Mouse (Mus musculus) forebrain, embryonic 11.5 days (tissue): ENCODE results near the gene Carmil2. TPM values are rescaled to one million over a fixed set of nuclear protein-coding genes. Genes with fewer than 3 reads are reported as not detected.

Experiments
- ATAC-seq: fragments of 200-750 bp; cut with Nextera tagmentation; replicated peaks from 2 replicates; pipeline ENCODE4 v1.8.0; 2017; ENCODE audit warnings: moderate TSS enrichment; ENCODE audit not compliant: low FRiP score
- DNase-seq: peaks from one replicate; pipeline ENCODE4 v3.0.0-alpha.2; 2017; ENCODE audit warnings: low spot score
- H3K27ac ChIP-seq: fragments of 300-500 bp; sonication (generic); 2 replicates; pipeline ENCODE4 v1.5.1; 2014; ENCODE audit warnings: low read depth, low read length
- H3K27me3 ChIP-seq: fragments of 300-500 bp; sonication (generic); 2 replicates; pipeline ENCODE4 v1.6.1; 2014; ENCODE audit warnings: mild to moderate bottlenecking, low read length, mixed read lengths; ENCODE audit not compliant: control insufficient read depth, insufficient read depth
- H3K36me3 ChIP-seq: fragments of 300-500 bp; sonication (generic); 2 replicates; pipeline ENCODE4 v1.6.1; 2014; ENCODE audit warnings: mild to moderate bottlenecking, low read length, moderate library complexity, mixed read lengths; ENCODE audit not compliant: control insufficient read depth, insufficient read depth
- H3K4me1 ChIP-seq: fragments of 300-500 bp; sonication (generic); replicated peaks from 2 replicates; pipeline ENCODE4 v1.6.1; 2014; ENCODE audit warnings: low read length, mixed read lengths; ENCODE audit not compliant: control insufficient read depth, insufficient read depth
- H3K4me2 ChIP-seq: fragments of 300-500 bp; sonication (generic); 2 replicates; pipeline ENCODE4 v1.6.1; 2014; ENCODE audit warnings: low read depth, mild to moderate bottlenecking, low read length, moderate library complexity, mixed read lengths; ENCODE audit not compliant: severe bottlenecking
- H3K4me3 ChIP-seq: fragments of 300-500 bp; sonication (generic); 2 replicates; pipeline ENCODE4 v1.5.1; 2014; ENCODE audit warnings: low read depth, low read length
- H3K9ac ChIP-seq: fragments of 300-500 bp; sonication (generic); 2 replicates; pipeline ENCODE4 v1.6.1; 2014; ENCODE audit warnings: low read length
- H3K9me3 ChIP-seq: fragments of 300-500 bp; sonication (generic); 2 replicates; pipeline ENCODE4 v1.6.1; 2016; ENCODE audit warnings: low read length, mixed read lengths; ENCODE audit not compliant: control insufficient read depth
- WGBS: fragments of 180-500 bp; shearing (Covaris S2); extraction: QIAGEN DNeasy Blood & Tissue Kit; methylation state at CpG from one replicate; pipeline ENCODE4 v1.1.7; 2014; 5-methylcytosine and 5-hydroxymethylcytosine counted together
- polyA plus RNA-seq: library from polyadenylated mRNA; unstranded; fragments of >200 nt; fragmentation: Nextera tagmentation; extraction: Ambion mirVana; gene quantifications from 2 replicates; pipeline ENCODE4 v1.2.1, GENCODE M21; 2014

The Carmil2 gene
- polyA plus RNA-seq, 1 experiment from 2014 or later = 2.0 TPM

GRCm38 (mm10) chr8:105657641-105658040 lies 28.4 kb upstream of the Carmil2 start:
- DNase-seq = no peak
- Histone ChIP-seq H3K27ac (no peak overlapping the region), H3K27me3 (no peaks in the 10 kb centered on the region), H3K9ac (no peak overlapping the region), H3K9me3 (no peaks in the 10 kb centered on the region), H3K4me2 (no peak overlapping the region), H3K36me3 (peaks cover 3% of the 10 kb centered on the region; the same call in 1 of the 2 replicates), H3K4me3 (no peak overlapping the region), H3K4me1 (no peaks in the 10 kb centered on the region)
- no peak for ATAC-seq

DNA sequence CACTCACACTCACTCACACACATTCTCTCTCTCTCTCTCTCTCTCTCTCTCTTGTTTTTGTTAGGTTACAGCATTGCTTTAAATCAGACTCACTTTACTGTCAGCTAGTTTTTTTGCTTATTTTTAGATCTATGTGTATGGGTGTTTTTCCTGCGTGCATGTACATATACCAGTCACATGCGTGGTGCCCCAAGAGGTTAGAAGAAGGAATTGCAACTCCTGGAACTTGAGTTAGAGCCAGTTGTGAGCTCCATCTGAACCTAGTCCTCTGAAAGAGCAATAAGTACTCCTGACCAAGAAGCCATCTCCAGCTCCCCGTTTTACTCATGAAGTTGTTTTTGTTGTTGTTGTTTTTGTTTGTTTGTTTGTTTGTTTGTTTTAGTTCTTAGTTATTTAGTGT lies 24.9 kb upstream of the Carmil2 start:
- Histone ChIP-seq H3K4me1 (no peaks in the 10 kb centered on the region), H3K27me3 (no peaks in the 10 kb centered on the region), H3K36me3 (peaks cover 5% of the 10 kb centered on the region; the same call in 1 of the 2 replicates), H3K9ac (no peak overlapping the region), H3K9me3 (no peaks in the 10 kb centered on the region), H3K27ac (no peak overlapping the region), H3K4me2 (no peak overlapping the region), H3K4me3 (no peak overlapping the region)
- WGBS = 87% methylated on average over 3 of the region's 3 CpGs
- ATAC-seq (no peak), DNase-seq (no peak)

- Histone ChIP-seq H3K9ac (no peak overlapping the region), H3K4me2 (no peak overlapping the region), H3K36me3 (peaks cover 12% of the 10 kb centered on the region), H3K27me3 (no peaks in the 10 kb centered on the region), H3K4me3 (no peak overlapping the region), H3K4me1 (no peaks in the 10 kb centered on the region), H3K27ac (no peak overlapping the region), H3K9me3 (no peaks in the 10 kb centered on the region)
- no peak for ATAC-seq
- WGBS = 89% methylated on average over 1 of the region's 1 CpGs
- no peak for DNase-seq
Measured at GRCm38 (mm10) chr8:105677891-105678290, 8.2 kb upstream of the Carmil2 start.

- no peak overlapping the region for H3K4me2 ChIP-seq
- no peaks in the 10 kb centered on the region for H3K4me1 ChIP-seq
- H3K36me3 ChIP-seq = peaks cover 11% of the 10 kb centered on the region; the same call in 1 of the 2 replicates
- ATAC-seq (no peak), DNase-seq (no peak)
- no peak overlapping the region for H3K4me3 ChIP-seq
- no peaks in the 10 kb centered on the region for H3K27me3 ChIP-seq
- no peaks in the 10 kb centered on the region for H3K9me3 ChIP-seq
- H3K9ac ChIP-seq = no peak overlapping the region
- 82% methylated on average over 7 of the region's 7 CpGs for WGBS
- no peak overlapping the region for H3K27ac ChIP-seq
Measured at GRCm38 (mm10) chr8:105685325-105685724, 749 bp upstream of the Carmil2 start.

DNA sequence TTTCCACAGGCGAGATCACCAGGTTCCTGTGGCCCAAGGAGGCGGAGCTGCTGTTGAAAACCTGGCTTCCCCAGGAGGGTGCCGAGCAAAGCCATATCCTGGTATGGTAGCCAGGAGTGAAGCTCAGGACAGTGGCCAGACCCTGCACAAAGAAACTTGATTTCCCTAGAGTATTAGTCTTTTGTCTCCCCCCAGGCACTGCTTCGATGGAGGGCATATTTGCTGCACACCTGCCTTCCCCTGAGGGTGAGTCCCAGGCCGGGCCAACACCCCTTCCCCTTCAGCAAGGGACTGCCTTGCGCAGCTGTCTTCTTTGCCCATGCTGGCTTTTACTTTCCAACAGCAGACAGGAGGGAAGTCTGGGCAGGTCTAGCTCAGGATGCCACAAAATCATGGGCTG lies 477 bp downstream of the Carmil2 start:
- Histone ChIP-seq H3K36me3 (peaks cover 11% of the 10 kb centered on the region; the same call in 1 of the 2 replicates), H3K4me1 (no peaks in the 10 kb centered on the region), H3K9me3 (no peaks in the 10 kb centered on the region), H3K4me2 (no peak overlapping the region), H3K27me3 (no peaks in the 10 kb centered on the region), H3K27ac (no peak overlapping the region), H3K4me3 (no peak overlapping the region), H3K9ac (no peak overlapping the region)
- 67% methylated on average over 6 of the region's 6 CpGs for WGBS
- ATAC-seq (no peak), DNase-seq (no peak)

DNA sequence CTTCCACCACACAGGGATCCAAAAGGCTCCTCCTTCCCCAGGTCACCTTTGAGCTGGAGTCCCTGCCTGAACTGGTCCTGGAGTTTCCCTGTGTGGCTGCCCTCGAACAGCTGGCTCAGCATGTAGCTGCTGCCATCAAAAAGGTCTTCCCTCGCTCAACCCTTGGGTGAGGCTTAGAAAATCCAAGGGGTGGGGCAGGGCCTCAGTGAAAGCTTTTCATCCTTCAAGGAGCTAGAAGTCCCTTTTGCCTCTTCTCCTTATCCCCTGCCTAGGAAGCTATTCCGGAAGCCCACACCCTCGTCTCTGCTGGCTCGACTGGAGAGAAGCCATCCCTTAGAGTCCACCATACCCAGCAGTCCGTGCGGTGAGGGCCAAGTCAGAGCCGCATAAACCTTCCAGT lies 1.4 kb downstream of the Carmil2 start:
- H3K27me3 ChIP-seq = no peaks in the 10 kb centered on the region
- ATAC-seq = no peak
- H3K36me3 ChIP-seq = peaks cover 7% of the 10 kb centered on the region; the same call in 1 of the 2 replicates

DNA sequence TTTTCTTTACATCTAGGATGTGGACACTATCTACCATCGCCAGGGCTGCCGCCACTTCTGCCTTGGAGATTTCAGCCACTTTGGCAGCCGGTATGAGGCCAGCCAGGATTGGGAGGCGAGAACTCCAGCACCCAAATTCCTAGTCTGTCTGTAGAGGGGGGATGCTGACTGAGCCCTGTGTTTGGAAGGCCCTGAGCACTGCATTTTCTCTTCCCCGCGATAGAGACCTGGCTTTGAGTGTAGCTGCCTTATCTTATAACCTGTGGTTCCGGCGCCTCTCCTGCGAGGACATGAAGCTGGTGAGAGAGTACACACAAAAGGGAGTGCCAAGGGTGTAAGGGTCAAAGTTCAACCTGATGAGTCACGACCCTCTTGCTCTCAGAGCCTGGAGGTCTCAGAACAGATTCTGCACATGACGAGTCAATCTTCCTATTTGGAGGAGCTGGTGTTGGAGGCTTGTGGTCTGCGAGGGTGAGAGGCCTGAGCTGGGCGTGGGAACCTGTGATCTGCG lies 2.2 kb downstream of the Carmil2 start:
- Histone ChIP-seq H3K4me2 (no peak overlapping the region), H3K4me3 (no peak overlapping the region), H3K36me3 (peaks cover 6% of the 10 kb centered on the region; the same call in 1 of the 2 replicates), H3K9me3 (peaks cover 4% of the 10 kb centered on the region; the same call in 1 of the 2 replicates), H3K27me3 (no peaks in the 10 kb centered on the region), H3K27ac (no peak overlapping the region), H3K9ac (no peak overlapping the region), H3K4me1 (no peaks in the 10 kb centered on the region)
- WGBS = 73% methylated on average over 14 of the region's 14 CpGs
- DNase-seq = peak; percentile 46
- ATAC-seq = no peak

More for the DNA sequence above, 1.4 kb downstream of the Carmil2 start:
- Histone ChIP-seq H3K4me2 (no peak overlapping the region), H3K4me1 (no peaks in the 10 kb centered on the region), H3K9ac (no peak overlapping the region), H3K4me3 (no peak overlapping the region), H3K27ac (no peak overlapping the region), H3K9me3 (no peaks in the 10 kb centered on the region; the same call in 1 of the 2 replicates)
- WGBS = 67% methylated on average over 8 of the region's 8 CpGs
- no peak for DNase-seq

- H3K4me1 ChIP-seq = no peaks in the 10 kb centered on the region; the same call in 1 of the 2 replicates
- H3K4me2 ChIP-seq = no peak overlapping the region
- DNase-seq (peak; percentile 47), ATAC-seq (no peak)
- H3K9me3 ChIP-seq = peaks cover 4% of the 10 kb centered on the region; the same call in 1 of the 2 replicates
- WGBS = 63% methylated on average over 35 of the region's 35 CpGs
- H3K36me3 ChIP-seq = no peaks in the 10 kb centered on the region; the same call in 1 of the 2 replicates
- no peaks in the 10 kb centered on the region; the same call in 1 of the 2 replicates for H3K27me3 ChIP-seq
- H3K9ac ChIP-seq = no peak overlapping the region
- no peak overlapping the region for H3K4me3 ChIP-seq
- H3K27ac ChIP-seq = no peak overlapping the region
Measured at GRCm38 (mm10) chr8:105689256-105689982, 3.3 kb downstream of the Carmil2 start.
